Mouse (Mus musculus): Measurements from ENCODE around the gene Fshr. TPM values are rescaled to one million over a fixed set of nuclear protein-coding genes. Genes with fewer than 3 reads are reported as not detected.

The Fshr gene
- total RNA-seq (2012; rRNA removed): not detected in 2 replicates
- polyA plus RNA-seq (2012; ENCODE audit: insufficient read depth in 1 of 2, insufficient read length in 2 of 2, low read depth in 1 of 2, low replicate concordance in 2 of 2, missing spikeins in 1 of 2): not detected

DNA sequence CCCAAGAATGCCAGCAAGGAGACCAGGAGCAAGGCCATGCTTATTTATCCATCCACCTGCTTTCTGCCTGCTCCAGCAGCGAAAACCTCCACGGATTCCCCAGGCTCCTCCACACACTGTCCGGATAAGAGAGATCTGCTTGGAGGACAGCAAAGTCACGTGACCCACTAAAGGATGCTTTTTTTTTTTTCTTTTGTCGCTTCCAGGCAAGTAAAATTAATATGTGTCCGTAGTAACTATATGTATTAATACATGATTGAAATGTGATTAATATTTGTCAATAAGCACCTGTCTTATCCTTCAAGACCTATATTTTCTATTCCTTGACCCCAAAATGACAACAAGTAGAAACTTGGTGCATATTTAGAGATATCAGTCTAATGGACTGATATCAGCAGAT is at the start of gene Fshr:
TSS of gene Fshr (minus strand) at position 101 of the 400 bp plus-strand sequence.
- no peaks in the 10 kb centered on the region for H3K36me3 ChIP-seq (ENCODE audit: control insufficient read depth in 1 of 2, insufficient read depth in 2 of 2, low read length in 2 of 2)
- H3K9ac ChIP-seq (ENCODE audit: control insufficient read depth, low read depth, low read length, poor library complexity, severe bottlenecking): no peak within 1 kb of the TSS
- TF ChIP-seq GABPA (IDR thresholded peaks at IDR 0.05; ENCODE audit: low read depth, low read length): no peak
- TF ChIP-seq MYB (IDR thresholded peaks at IDR 0.05; ENCODE audit: low read depth, low read length): no peak
- TF ChIP-seq RAD21 (IDR thresholded peaks at IDR 0.05; ENCODE audit: low read depth, low read length): no peak
- TF ChIP-seq CTCF (IDR thresholded peaks at IDR 0.05 in 2 of 3, conservative IDR thresholded peaks at IDR 0.05 in 1 of 3; ENCODE audit: control insufficient read depth in 1 of 3, insufficient read depth in 1 of 3, low read depth in 2 of 3, low read length in 3 of 3, poor library complexity in 1 of 3, severe bottlenecking in 1 of 3): no peak
- TF ChIP-seq ZNF384 (IDR thresholded peaks at IDR 0.05; ENCODE audit: low read depth, low read length): no peak
- no peaks in the 10 kb centered on the region for H3K27me3 ChIP-seq (ENCODE audit: control insufficient read depth in 1 of 2, insufficient read depth in 2 of 2, low read length in 2 of 2)
- no peaks in the 10 kb centered on the region for H3K79me2 ChIP-seq (ENCODE audit: control insufficient read depth, insufficient read depth, low read length, poor library complexity)
- H3K4me1 ChIP-seq (ENCODE audit: control insufficient read depth in 1 of 2, insufficient read depth in 2 of 2, low read length in 2 of 2): no peaks in the 10 kb centered on the region
- no peaks in the 10 kb centered on the region for H3K9me3 ChIP-seq (replicated peaks; ENCODE audit: insufficient read depth, low read length)
- no peak within 1 kb of the TSS for H3K27ac ChIP-seq (ENCODE audit: control insufficient read depth, low read depth, low read length)
- H3K4me3 ChIP-seq (ENCODE audit: control insufficient read depth in 1 of 2, insufficient read depth in 1 of 2, low read depth in 2 of 2, low read length in 2 of 2): no peak within 1 kb of the TSS
- DNase-seq (ENCODE audit: low read depth, low spot score): no peak

DNA sequence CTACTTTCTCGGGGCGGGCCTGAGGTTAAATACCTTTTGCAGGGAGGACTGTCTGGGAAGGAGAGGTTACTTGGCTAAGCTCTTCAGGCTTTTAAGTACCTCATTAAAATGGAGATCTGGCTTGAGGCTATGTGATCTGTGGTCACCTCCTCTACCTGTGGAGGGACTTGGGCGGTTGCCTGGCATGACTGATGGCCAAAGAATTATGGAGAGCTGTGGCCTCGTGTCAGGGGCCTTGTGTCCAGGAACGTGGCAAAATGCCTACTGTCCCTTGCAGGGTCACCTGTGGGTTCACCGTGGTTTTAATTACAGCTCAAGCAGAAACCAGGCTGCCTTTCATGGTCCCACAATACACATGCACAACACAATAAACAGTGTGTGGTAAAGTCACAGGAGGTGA is 1.7 kb upstream of the Fshr start:
- Histone ChIP-seq H3K36me3 (ENCODE audit: control insufficient read depth in 1 of 2, insufficient read depth in 2 of 2, low read length in 2 of 2) (no peaks in the 10 kb centered on the region), H3K79me2 (ENCODE audit: control insufficient read depth, insufficient read depth, low read length, poor library complexity) (no peaks in the 10 kb centered on the region), H3K4me1 (ENCODE audit: control insufficient read depth in 1 of 2, insufficient read depth in 2 of 2, low read length in 2 of 2) (no peaks in the 10 kb centered on the region), H3K27ac (ENCODE audit: control insufficient read depth, low read depth, low read length) (no peak overlapping the region), H3K4me3 (ENCODE audit: control insufficient read depth in 1 of 2, insufficient read depth in 1 of 2, low read depth in 2 of 2, low read length in 2 of 2) (no peak overlapping the region), H3K9ac (ENCODE audit: control insufficient read depth, low read depth, low read length, poor library complexity, severe bottlenecking) (no peak overlapping the region), H3K9me3 (replicated peaks; ENCODE audit: insufficient read depth, low read length) (no peaks in the 10 kb centered on the region), H3K27me3 (ENCODE audit: control insufficient read depth in 1 of 2, insufficient read depth in 2 of 2, low read length in 2 of 2) (no peaks in the 10 kb centered on the region)
- DNase-seq (ENCODE audit: low read depth, low spot score): no peak
- TF ChIP-seq ELF1 (IDR thresholded peaks at IDR 0.05; ENCODE audit: low read depth, low read length): no peak
- TF ChIP-seq TBP (IDR thresholded peaks at IDR 0.05; ENCODE audit: low read depth, low read length): no peak
- no peak for TF ChIP-seq RCOR1 (IDR thresholded peaks at IDR 0.05; ENCODE audit: low read depth, low read length)
- no peak for TF ChIP-seq USF1 (IDR thresholded peaks at IDR 0.05; ENCODE audit: low read depth, low read length)
- TF ChIP-seq MAFK (IDR thresholded peaks at IDR 0.05; ENCODE audit: borderline replicate concordance, low read depth, low read length): no peak
- no peak for TF ChIP-seq MYC (IDR thresholded peaks at IDR 0.05; ENCODE audit: low read depth, low read length)
- TF ChIP-seq ZMIZ1 (IDR thresholded peaks at IDR 0.05; ENCODE audit: low read depth, low read length): no peak
- TF ChIP-seq SMC3 (IDR thresholded peaks at IDR 0.05; ENCODE audit: low read depth, low read length): no peak
- TF ChIP-seq UBTF (IDR thresholded peaks at IDR 0.05; ENCODE audit: borderline replicate concordance, insufficient read depth, low read depth, low read length): no peak

DNA sequence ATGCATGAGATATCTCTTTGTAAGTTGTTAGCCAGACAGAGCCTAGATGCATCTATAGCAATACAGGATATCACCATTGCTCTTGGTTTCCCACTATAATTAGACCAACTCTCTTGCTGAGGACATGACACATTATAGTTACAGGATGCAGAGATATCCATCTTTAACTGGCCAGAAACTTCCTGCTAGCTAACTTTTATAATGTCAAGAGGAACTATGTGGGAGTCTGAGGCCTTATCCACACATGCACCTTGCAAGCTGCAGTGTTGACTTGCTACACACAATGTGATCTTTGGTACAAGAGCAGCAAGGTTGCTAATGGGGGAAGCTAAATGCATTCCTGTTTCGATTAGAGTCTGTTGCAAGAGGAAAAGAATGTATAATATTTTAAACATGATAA is 26.9 kb downstream of the Fshr start:
- Histone ChIP-seq H3K36me3 (ENCODE audit: control insufficient read depth in 1 of 2, insufficient read depth in 2 of 2, low read length in 2 of 2) (peaks cover 0 to 30% of the 10 kb centered on the region in 2 experiments; a peak in 2 of 4 replicates), H3K4me3 (ENCODE audit: control insufficient read depth in 1 of 2, insufficient read depth in 1 of 2, low read depth in 2 of 2, low read length in 2 of 2) (no peak overlapping the region), H3K27me3 (ENCODE audit: control insufficient read depth in 1 of 2, insufficient read depth in 2 of 2, low read length in 2 of 2) (no peaks in the 10 kb centered on the region), H3K27ac (ENCODE audit: control insufficient read depth, low read depth, low read length) (peak overlapping the region; percentile 86), H3K9me3 (replicated peaks; ENCODE audit: insufficient read depth, low read length) (no peaks in the 10 kb centered on the region), H3K4me1 (ENCODE audit: control insufficient read depth in 1 of 2, insufficient read depth in 2 of 2, low read length in 2 of 2) (peaks cover 10 to 17% of the 10 kb centered on the region in 2 experiments), H3K79me2 (ENCODE audit: control insufficient read depth, insufficient read depth, low read length, poor library complexity) (no peaks in the 10 kb centered on the region), H3K9ac (ENCODE audit: control insufficient read depth, low read depth, low read length, poor library complexity, severe bottlenecking) (no peak overlapping the region)
- peak; percentile 89 for DNase-seq (ENCODE audit: low read depth, low spot score)
- TF ChIP-seq ETS1 (IDR thresholded peaks at IDR 0.05; ENCODE audit: low read depth, low read length): peak; percentile 90
- TF ChIP-seq HCFC1 (IDR thresholded peaks at IDR 0.05; ENCODE audit: low read depth, low read length): peak; percentile 37; the same call in 1 of the 2 replicates
- peak; percentile 92 for TF ChIP-seq TAL1 (IDR thresholded peaks at IDR 0.05; ENCODE audit: low read length)
- TF ChIP-seq EP300 (IDR thresholded peaks at IDR 0.05; ENCODE audit: low read depth in 1 of 2, low read length in 2 of 2): peak; percentile 97
- peak; percentile 94 for TF ChIP-seq GATA1 (IDR thresholded peaks at IDR 0.05; ENCODE audit: low read depth, low read length)
- peak; percentile 77; the same call in 1 of the 2 replicates for TF ChIP-seq MYC (IDR thresholded peaks at IDR 0.05; ENCODE audit: low read depth, low read length)
- peak; percentile 68 for TF ChIP-seq SIN3A (IDR thresholded peaks at IDR 0.05; ENCODE audit: low read length)
- TF ChIP-seq ZKSCAN1 (IDR thresholded peaks at IDR 0.05; ENCODE audit: low read depth, low read length): no peak
- no peak for TF ChIP-seq MAFK (IDR thresholded peaks at IDR 0.05; ENCODE audit: borderline replicate concordance, low read depth, low read length)
- peak; percentile 81; the same call in 1 of the 2 replicates for TF ChIP-seq MEF2A (IDR thresholded peaks at IDR 0.05; ENCODE audit: extremely low read depth, insufficient replicate concordance, low read depth, low read length, poor library complexity, severe bottlenecking)
- no peak for TF ChIP-seq ELF1 (IDR thresholded peaks at IDR 0.05; ENCODE audit: low read depth, low read length)
- peak; percentile 68 for TF ChIP-seq MYB (IDR thresholded peaks at IDR 0.05; ENCODE audit: low read depth, low read length)
- peak; percentile 95 for TF ChIP-seq TCF12 (IDR thresholded peaks at IDR 0.05; ENCODE audit: low read depth, low read length)
- no peak for TF ChIP-seq BHLHE40 (IDR thresholded peaks at IDR 0.05; ENCODE audit: borderline replicate concordance, low read depth, low read length)
- peak; percentile 39; the same call in 1 of the 2 replicates for TF ChIP-seq TBP (IDR thresholded peaks at IDR 0.05; ENCODE audit: low read depth, low read length)
- TF ChIP-seq RAD21 (IDR thresholded peaks at IDR 0.05; ENCODE audit: low read depth, low read length): no peak
- TF ChIP-seq USF1 (IDR thresholded peaks at IDR 0.05; ENCODE audit: low read depth, low read length): no peak
- TF ChIP-seq RCOR1 (IDR thresholded peaks at IDR 0.05; ENCODE audit: low read depth, low read length): peak; percentile 51

All from MEL (cell line).